Mouse (Mus musculus) lung, embryonic 14.5 days (tissue): ENCODE measurements at regions not wholly inside any gene's neighbourhood (a gene's known extent, or its start where the extent isn't known, plus 50 kb on each side); places are given as distances from the start of the nearest gene placed in this dataset.

Source experiments
- ATAC-seq: fragments of 200-750 bp; cut with Nextera tagmentation; 2 replicates; pipeline ENCODE4 v1.8.0; 2017; ENCODE audit warnings: mild to moderate bottlenecking, moderate TSS enrichment, moderate library complexity; ENCODE audit not compliant: insufficient read depth
- DNase-seq: peaks from one replicate; pipeline ENCODE4 v3.0.0-alpha.2; 2015
- H3K27ac ChIP-seq: fragments of 300-500 bp; sonication (generic); 2 replicates; pipeline ENCODE4 v1.5.1; 2014; ENCODE audit warnings: low read depth, mild to moderate bottlenecking, moderate library complexity
- H3K27me3 ChIP-seq: fragments of 300-500 bp; sonication (generic); 2 replicates; pipeline ENCODE4 v1.6.1; 2014; ENCODE audit warnings: low read length, control low read depth; ENCODE audit not compliant: insufficient read depth
- H3K36me3 ChIP-seq: fragments of 300-500 bp; sonication (generic); 2 replicates; pipeline ENCODE4 v1.6.1; 2014; ENCODE audit warnings: control low read depth; ENCODE audit not compliant: insufficient read depth
- H3K4me1 ChIP-seq: fragments of 300-500 bp; sonication (generic); 2 replicates; pipeline ENCODE4 v1.6.1; 2014; ENCODE audit warnings: antibody characterized with exemption, control low read depth; ENCODE audit not compliant: insufficient read depth
- H3K4me2 ChIP-seq: fragments of 300-500 bp; sonication (generic); 2 replicates; pipeline ENCODE4 v1.6.1; 2014; ENCODE audit warnings: mild to moderate bottlenecking
- H3K4me3 ChIP-seq: fragments of 300-500 bp; sonication (generic); 2 replicates; pipeline ENCODE4 v1.5.1; 2014; ENCODE audit warnings: low read depth, low read length
- H3K9ac ChIP-seq: fragments of 300-500 bp; sonication (generic); 2 replicates; pipeline ENCODE4 v1.6.1; 2014
- H3K9me3 ChIP-seq: fragments of 300-500 bp; sonication (generic); 2 replicates; pipeline ENCODE4 v1.6.1; 2016; ENCODE audit warnings: low read depth, low read length, control low read depth
- CTCF ChIP-seq: IDR thresholded peaks from 2 replicates; pipeline ENCODE4 v1.5.1; 2016; ENCODE audit warnings: antibody characterized with exemption, low read depth
- WGBS: fragments of 180-500 bp; shearing (Covaris S2); extraction: QIAGEN DNeasy Blood & Tissue Kit; methylation state at CpG from one replicate; pipeline ENCODE4 v1.1.7; 2014; 5-methylcytosine and 5-hydroxymethylcytosine counted together

- H3K9ac ChIP-seq: no peak overlapping the region
- no peaks in the 10 kb centered on the region for H3K36me3 ChIP-seq
- H3K27ac ChIP-seq: no peak overlapping the region
- H3K4me1 ChIP-seq: no peaks in the 10 kb centered on the region
- H3K4me3 ChIP-seq: no peak overlapping the region
- WGBS: 67% methylated on average over 6 of the region's 6 CpGs
- no peak for DNase-seq
- no peaks in the 10 kb centered on the region for H3K9me3 ChIP-seq
- no peak for ATAC-seq
- H3K27me3 ChIP-seq: no peaks in the 10 kb centered on the region
- no peak for TF ChIP-seq CTCF
- no peak overlapping the region for H3K4me2 ChIP-seq
Measured at GRCm38 (mm10) chr15:63442146-63442780, 402.7 kb downstream of the Gsdmc2 start.

DNA sequence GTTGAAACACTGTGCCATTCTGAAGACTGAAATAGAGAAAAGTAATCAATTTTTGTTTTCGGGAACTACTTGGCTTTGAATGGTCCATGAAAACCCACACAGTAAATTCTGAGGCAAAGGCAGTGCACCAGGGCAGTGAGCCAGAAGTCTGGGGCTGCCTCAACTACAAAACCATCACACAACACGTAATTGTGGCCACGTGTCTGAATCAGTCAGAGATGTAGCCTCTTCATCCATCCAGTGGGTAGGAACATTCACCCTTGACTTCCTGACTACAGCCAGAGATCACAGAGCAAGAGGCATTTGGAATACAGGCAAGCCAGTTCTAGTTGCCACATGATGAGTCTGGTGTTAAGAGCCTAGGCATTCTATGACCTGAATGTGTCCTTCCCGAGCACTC is 432.3 kb downstream of the Gsdmc2 start:
- no peak overlapping the region for H3K4me2 ChIP-seq
- ATAC-seq: no peak
- TF ChIP-seq CTCF: no peak
- H3K4me3 ChIP-seq: no peak overlapping the region
- peak; percentile 45 for DNase-seq
- no peak overlapping the region for H3K9ac ChIP-seq
- H3K27me3 ChIP-seq: no peaks in the 10 kb centered on the region
- H3K27ac ChIP-seq: no peak overlapping the region
- no peaks in the 10 kb centered on the region for H3K9me3 ChIP-seq
- no peaks in the 10 kb centered on the region for H3K36me3 ChIP-seq
- WGBS: 40% methylated on average over 4 of the region's 4 CpGs
- no peaks in the 10 kb centered on the region; the same call in 1 of the 2 replicates for H3K4me1 ChIP-seq

DNA sequence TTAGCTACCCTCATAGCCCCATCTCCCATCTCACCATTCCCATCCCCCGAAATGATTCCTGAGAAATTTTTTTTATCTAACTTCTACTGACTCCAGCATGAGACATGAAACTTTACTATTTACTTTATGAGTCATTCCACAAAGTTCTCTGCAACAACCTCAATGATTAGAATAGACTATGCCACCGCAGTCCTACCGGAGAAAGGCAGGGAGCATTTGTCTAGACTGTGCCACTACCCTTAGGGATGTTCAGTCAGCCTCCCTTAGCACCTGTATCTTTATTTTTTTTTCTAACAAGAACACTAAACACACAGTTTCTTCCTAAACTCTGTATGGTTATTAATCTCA is 433.2 kb downstream of the Gsdmc2 start:
- Histone ChIP-seq H3K4me1 (no peaks in the 10 kb centered on the region; the same call in 1 of the 2 replicates), H3K36me3 (no peaks in the 10 kb centered on the region), H3K4me2 (no peak overlapping the region), H3K9ac (no peak overlapping the region), H3K27me3 (no peaks in the 10 kb centered on the region), H3K4me3 (no peak overlapping the region), H3K9me3 (no peaks in the 10 kb centered on the region), H3K27ac (no peak overlapping the region)
- ATAC-seq (no peak), DNase-seq (no peak)
- no peak for TF ChIP-seq CTCF
- whole genome bisulfite sequencing: 71% methylated on average over 3 of the region's 3 CpGs

- DNase-seq: peak; percentile 18
Measured at GRCm38 (mm10) chr15:63410994-63411770, 433.8 kb downstream of the Gsdmc2 start.

GRCm38 (mm10) chr15:63400445-63400844 is 444.5 kb downstream of the Gsdmc2 start:
- H3K27me3 ChIP-seq: no peaks in the 10 kb centered on the region
- WGBS: 59% methylated on average over 3 of the region's 3 CpGs
- H3K9ac ChIP-seq: no peak overlapping the region
- DNase-seq (no peak), ATAC-seq (no peak)
- no peak for TF ChIP-seq CTCF
- H3K4me3 ChIP-seq: no peak overlapping the region
- H3K36me3 ChIP-seq: no peaks in the 10 kb centered on the region
- no peaks in the 10 kb centered on the region for H3K9me3 ChIP-seq
- no peaks in the 10 kb centered on the region for H3K4me1 ChIP-seq
- no peak overlapping the region for H3K27ac ChIP-seq
- no peak overlapping the region for H3K4me2 ChIP-seq

More at GRCm38 (mm10) chr15:63410994-63411770, 433.8 kb downstream of the Gsdmc2 start:
- no peaks in the 10 kb centered on the region for H3K27me3 ChIP-seq
- H3K9me3 ChIP-seq: no peaks in the 10 kb centered on the region
- 50% methylated on average over 11 of the region's 11 CpGs for WGBS
- no peak for TF ChIP-seq CTCF
- H3K4me1 ChIP-seq: no peaks in the 10 kb centered on the region; the same call in 1 of the 2 replicates
- H3K4me3 ChIP-seq: no peak overlapping the region
- no peak overlapping the region for H3K27ac ChIP-seq
- H3K4me2 ChIP-seq: no peak overlapping the region
- ATAC-seq: no peak
- no peak overlapping the region for H3K9ac ChIP-seq
- no peaks in the 10 kb centered on the region for H3K36me3 ChIP-seq

DNA sequence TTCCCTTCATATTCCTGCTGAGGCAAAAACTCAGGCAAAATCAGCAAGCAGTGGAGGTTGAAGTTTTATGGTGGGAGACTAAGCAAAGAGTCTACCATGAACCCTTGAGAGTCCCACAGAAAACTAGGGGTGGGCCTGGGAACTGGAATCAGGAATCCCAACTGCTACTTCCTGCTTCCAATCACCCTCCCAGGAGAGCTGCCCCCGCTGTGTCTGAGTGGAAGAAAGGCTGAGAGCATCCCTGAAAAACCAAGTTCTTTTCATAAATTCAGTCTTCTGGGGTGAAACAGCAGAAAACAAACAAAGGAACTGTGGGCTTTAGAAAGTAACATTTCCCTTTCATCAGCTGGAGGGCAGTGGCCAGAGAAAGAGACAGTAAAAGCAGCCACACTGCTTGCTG is 445.0 kb downstream of the Gsdmc2 start:
- no peak for ATAC-seq
- Histone ChIP-seq H3K4me1 (no peaks in the 10 kb centered on the region), H3K27me3 (no peaks in the 10 kb centered on the region), H3K27ac (no peak overlapping the region), H3K4me2 (no peak overlapping the region), H3K9me3 (no peaks in the 10 kb centered on the region), H3K4me3 (no peak overlapping the region), H3K9ac (no peak overlapping the region), H3K36me3 (no peaks in the 10 kb centered on the region)
- 60% methylated on average over 1 of the region's 1 CpGs for WGBS
- DNase-seq: no peak
- no peak for TF ChIP-seq CTCF

- no peaks in the 10 kb centered on the region for H3K4me1 ChIP-seq
- no peak overlapping the region for H3K4me3 ChIP-seq
- no peak for TF ChIP-seq CTCF
- 86% methylated on average over 3 of the region's 3 CpGs for WGBS
- H3K36me3 ChIP-seq: no peaks in the 10 kb centered on the region
- H3K27me3 ChIP-seq: no peaks in the 10 kb centered on the region
- no peak for ATAC-seq
- DNase-seq: no peak
- no peak overlapping the region for H3K9ac ChIP-seq
- no peak overlapping the region for H3K27ac ChIP-seq
- no peaks in the 10 kb centered on the region for H3K9me3 ChIP-seq
- no peak overlapping the region for H3K4me2 ChIP-seq
Measured at GRCm38 (mm10) chr15:63397485-63397884, 447.5 kb downstream of the Gsdmc2 start.
